ENCODE assay signal across 17 mouse cellular contexts in genomic region chr5:146921224-146921623, GRCm38 (mm10). TPM values are rescaled to one million over a fixed set of nuclear protein-coding genes. Genes with fewer than 3 reads are reported as not detected.
DNase-seq lines count a peak whose midpoint lies in the region; ATAC-seq and TF ChIP-seq lines count a peak whose summit lies in the region.
"Had no signal": no experiment of that assay in that cellular context is flagged by ENCODE, and none has a peak within 500 bp of the region (broad histone marks: within the 10 kb centered on the region; RNA-seq: fewer than 3 reads in every experiment).

No protein-coding gene starts in this region.

- no peaks in the 10 kb centered on the region for H3K36me3 ChIP-seq in heart, embryonic 12.5 days
- no peaks in the 10 kb centered on the region for H3K36me3 ChIP-seq in forebrain, postnatal 0 days (ENCODE audit: insufficient read depth)
- H3K36me3 ChIP-seq: embryonic facial prominence, embryonic 12.5 days had no signal

- no peak for TF ChIP-seq CTCF in forebrain, postnatal 0 days (IDR thresholded peaks at IDR 0.05; ENCODE audit: low read depth)

- 58% methylated on average over 8 of the region's 8 CpGs for WGBS in heart, embryonic 12.5 days
- WGBS in forebrain, postnatal 0 days = 66% methylated on average over 8 of the region's 8 CpGs

- peak overlapping the region; percentile 81 for H3K4me2 ChIP-seq in heart, embryonic 12.5 days
- H3K4me2 ChIP-seq in forebrain, postnatal 0 days (ENCODE audit: low read depth) = peak overlapping the region; percentile 63; the same call in 1 of the 2 replicates

- H3K4me1 ChIP-seq in heart, embryonic 12.5 days (replicated peaks) = peaks cover 13% of the 10 kb centered on the region
- no peaks in the 10 kb centered on the region for H3K4me1 ChIP-seq in forebrain, postnatal 0 days (ENCODE audit: insufficient read depth)

- H3K4me3 ChIP-seq in heart, embryonic 12.5 days = no peak overlapping the region
- H3K4me3 ChIP-seq in forebrain, postnatal 0 days (ENCODE audit: low read depth, low read length) = peak overlapping the region; percentile 26

- no peak overlapping the region for H3K9ac ChIP-seq in heart, embryonic 12.5 days
- no peak overlapping the region for H3K9ac ChIP-seq in forebrain, postnatal 0 days
- H3K9ac ChIP-seq: liver, postnatal 0 days had no signal

- ATAC-seq in heart, embryonic 12.5 days (ENCODE audit: insufficient number of reproducible peaks, low FRiP score) = no peak
- ATAC-seq in forebrain, postnatal 0 days = peak; percentile 50; the same call in 1 of the 2 replicates
- peak; percentile 65; the same call in 1 of the 2 replicates for ATAC-seq in megakaryocyte progenitor cell, adult 5-6 weeks (replicated peaks; ENCODE audit: poor library complexity)
- no peak for ATAC-seq in erythroblast, adult 5-6 weeks (replicated peaks; ENCODE audit: low FRiP score, poor library complexity, severe bottlenecking)
- ATAC-seq: activated CD4-positive, CD25-positive, alpha-beta regulatory T cell, adult 4 months; liver, postnatal 0 days had no signal

- H3K27me3 ChIP-seq in heart, embryonic 12.5 days (replicated peaks) = no peaks in the 10 kb centered on the region
- no peaks in the 10 kb centered on the region for H3K27me3 ChIP-seq in forebrain, postnatal 0 days (ENCODE audit: insufficient read depth, low read length)
- H3K27me3 ChIP-seq: embryonic facial prominence, embryonic 12.5 days had no signal

- H3K27ac ChIP-seq in heart, embryonic 12.5 days (ENCODE audit: poor library complexity, severe bottlenecking) = no peak overlapping the region
- no peak overlapping the region for H3K27ac ChIP-seq in forebrain, postnatal 0 days (ENCODE audit: low read depth, low read length)
- H3K27ac ChIP-seq: embryonic facial prominence, embryonic 12.5 days; macrophage had no signal

- DNase-seq in heart, postnatal 4 days = no peak
- DNase-seq in 416B (ENCODE audit: low read depth) (peak; percentile 50), liver (no peak)
- DNase-seq in forebrain, postnatal 0 days = peak; percentile 9
- no peak for DNase-seq in adrenal gland, adult 2 months
- DNase-seq: cerebellum, adult 2 months; heart, adult 18-20 months; kidney, adult 9 months; liver, postnatal 0 days; right cerebral cortex, postnatal 25 days; thymus, postnatal 14 days had no signal

- H3K9me3 ChIP-seq in heart, embryonic 12.5 days (replicated peaks) = 0 out of 2 replicates have a peak, but pooled peaks cover 3% of the 10 kb centered on the region
- no peaks in the 10 kb centered on the region for H3K9me3 ChIP-seq in forebrain, postnatal 0 days (ENCODE audit: low read length)
- H3K9me3 ChIP-seq: embryonic facial prominence, embryonic 12.5 days had no signal

RNA-seq across cellular contexts. Expression of gene Gtf3a, which starts 27.2 kb away (rescaled TPM):
- 82.3 and 85.5 TPM in 2 replicates for polyA plus RNA-seq in heart, embryonic 12.5 days (2016; fragmentation: Nextera tagmentation; extraction: Ambion mirVana)
- 10 to 100 TPM; 29.2 to 29.5 TPM for total RNA-seq in heart, postnatal 4 days (2021)
- total RNA-seq in forebrain, postnatal 0 days (2014; rRNA removed) = 67.6 and 101 TPM in 2 replicates
- 123 and 138 TPM in 2 replicates for polyA plus RNA-seq in forebrain, postnatal 0 days (2015; fragmentation: Nextera tagmentation; extraction: Ambion mirVana)
- total RNA-seq in megakaryocyte progenitor cell, adult 5-6 weeks (2015) = 115 and 127 TPM in 2 replicates
- 162 and 163 TPM in 2 replicates for total RNA-seq in megakaryocyte progenitor cell, adult 5-6 weeks (2017)
- total RNA-seq in erythroblast, adult 5-6 weeks (2015; ENCODE audit: low replicate concordance) = 5.0 and 46.5 TPM in 2 replicates
- total RNA-seq in erythroblast, adult 5-6 weeks (2017; ENCODE audit: low replicate concordance) = 22.2 and 23.8 TPM in 2 replicates
- total RNA-seq in adrenal gland, adult 2 months (2021) = 10 to 100 TPM; 30.1 to 30.4 TPM
- polyA plus RNA-seq in adrenal gland, adult 2 months (2012; rRNA removed) = 47.9 and 51.0 TPM in 2 replicates

RNA-seq across cellular contexts. Expression of gene Mtif3, which starts 42.4 kb away (rescaled TPM):
- polyA plus RNA-seq in heart, embryonic 12.5 days (2016; fragmentation: Nextera tagmentation; extraction: Ambion mirVana) = 17.1 and 23.3 TPM in 2 replicates
- 10 to 100 TPM; 13.3 to 15.7 TPM for total RNA-seq in heart, postnatal 4 days (2021)
- 17.1 and 22.6 TPM in 2 replicates for total RNA-seq in forebrain, postnatal 0 days (2014; rRNA removed)
- 17.6 and 18.6 TPM in 2 replicates for polyA plus RNA-seq in forebrain, postnatal 0 days (2015; fragmentation: Nextera tagmentation; extraction: Ambion mirVana)
- total RNA-seq in megakaryocyte progenitor cell, adult 5-6 weeks (2015) = 8.5 and 14.5 TPM in 2 replicates
- total RNA-seq in megakaryocyte progenitor cell, adult 5-6 weeks (2017) = 27.3 and 38.0 TPM in 2 replicates
- total RNA-seq in erythroblast, adult 5-6 weeks (2015; ENCODE audit: low replicate concordance) = 0.42 and 0.58 TPM in 2 replicates
- total RNA-seq in erythroblast, adult 5-6 weeks (2017; ENCODE audit: low replicate concordance) = 3.8 and 7.5 TPM in 2 replicates
- 10 to 100 TPM; 29.0 to 39.8 TPM for total RNA-seq in adrenal gland, adult 2 months (2021)
- 8.6 and 9.5 TPM in 2 replicates for polyA plus RNA-seq in adrenal gland, adult 2 months (2012; rRNA removed)

Comparison
In these comparisons a context has a peak if more than half of its experiments do, and no peak if none do; other contexts are left out.
1. ATAC-seq: peak in forebrain, postnatal 0 days (single experiment) and megakaryocyte progenitor cell, adult 5-6 weeks (single experiment); none in heart, embryonic 12.5 days (single experiment) and erythroblast, adult 5-6 weeks (single experiment).
2. DNase-seq: peak in 416B (single experiment) and forebrain, postnatal 0 days (single experiment); none in heart, postnatal 4 days (single experiment), liver (single experiment) and adrenal gland, adult 2 months (single experiment).